Mouse (Mus musculus) embryonic fibroblast, embryonic 13.5 days (primary cell): ENCODE data around the gene Mphosph6. TPM values are rescaled to one million over a fixed set of nuclear protein-coding genes. Genes with fewer than 3 reads are reported as not detected.

Source experiments
- H3K27ac ChIP-seq: 2 replicates; pipeline ENCODE4 v1.5.1; 2012; ENCODE audit warnings: low read length, control low read depth, inconsistent platforms; ENCODE audit not compliant: insufficient read depth
- H3K4me1 ChIP-seq: 2 replicates; pipeline ENCODE4 v1.6.1; 2011; ENCODE audit warnings: low read length; ENCODE audit not compliant: control insufficient read depth, insufficient read depth
- H3K4me3 ChIP-seq: 2 replicates; pipeline ENCODE4 v1.5.1; 2011; ENCODE audit warnings: mild to moderate bottlenecking, control low read depth, low read length; ENCODE audit not compliant: insufficient read depth
- CTCF ChIP-seq: IDR thresholded peaks from 2 replicates; pipeline ENCODE4 v1.5.1; 2011; ENCODE audit warnings: mild to moderate bottlenecking, control low read depth, low read length, moderate library complexity, borderline replicate concordance; ENCODE audit not compliant: insufficient read depth
- POLR2A ChIP-seq: IDR thresholded peaks from 2 replicates; pipeline ENCODE4 v1.6.1; 2011; ENCODE audit warnings: low read depth, mild to moderate bottlenecking, control low read depth, low read length, moderate library complexity
- polyA plus RNA-seq: library from polyadenylated mRNA; stranded (reverse); fragments of >200 nt; gene quantifications from 2 replicates; pipeline ENCODE4 v1.2.4, GENCODE M21; 2011; ENCODE audit warnings: low read depth; ENCODE audit not compliant: missing spikeins, insufficient read length

Gene Mphosph6
- polyA plus RNA-seq, 1 experiment = 48.9 TPM

DNA sequence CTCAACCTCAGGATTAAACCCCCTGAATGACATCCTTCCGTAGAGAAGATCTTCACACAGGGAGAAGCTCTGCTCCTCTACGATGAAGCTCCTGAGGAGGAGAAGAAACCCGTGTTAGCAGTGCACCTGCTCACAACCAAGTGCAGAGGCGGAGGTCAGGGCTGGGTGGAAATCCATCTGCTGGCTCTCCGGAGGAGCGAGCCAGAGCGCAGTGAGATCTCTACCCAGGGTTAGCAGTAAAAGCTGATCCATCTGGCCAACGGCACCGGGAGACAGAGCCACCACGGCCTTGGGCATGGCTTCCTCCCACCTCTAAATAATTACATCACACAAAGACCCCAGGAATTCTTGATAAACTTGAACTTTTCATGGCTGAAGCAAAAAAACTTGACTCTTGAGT, 7.2 kb downstream of the Mphosph6 start:
- TF ChIP-seq CTCF (no peak), POLR2A (no peak)
- Histone ChIP-seq H3K4me1 (no peaks in the 10 kb centered on the region), H3K4me3 (no peak overlapping the region), H3K27ac (no peak overlapping the region)

DNA sequence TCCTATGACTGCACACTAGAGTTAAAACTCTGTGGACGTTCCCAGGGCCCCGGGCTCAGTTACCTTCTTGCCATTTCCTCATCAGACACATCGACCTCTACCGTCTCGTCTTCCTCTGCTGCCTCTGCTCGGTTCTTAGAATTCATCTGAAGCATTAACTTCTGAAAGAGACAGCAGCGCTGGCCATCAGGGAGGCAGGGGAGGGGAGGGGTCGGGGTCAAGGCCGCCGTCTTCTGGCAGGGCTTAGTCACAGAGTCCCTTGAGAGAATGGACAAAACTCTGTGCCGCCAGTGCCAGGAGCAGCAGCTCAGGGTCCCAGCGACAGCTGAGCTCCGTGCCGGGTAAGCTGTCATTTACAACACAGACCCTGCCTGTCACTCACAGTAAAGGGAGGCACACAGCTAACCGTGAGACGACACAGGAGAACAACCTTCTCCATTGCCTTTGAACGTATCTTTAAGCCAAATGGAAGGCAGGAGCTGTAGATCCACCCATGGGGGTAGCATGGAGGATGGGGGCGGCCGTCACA, 9.1 kb downstream of the Mphosph6 start:
- no peak overlapping the region for H3K27ac ChIP-seq
- no peak for TF ChIP-seq POLR2A
- no peak for TF ChIP-seq CTCF
- no peaks in the 10 kb centered on the region for H3K4me1 ChIP-seq

DNA sequence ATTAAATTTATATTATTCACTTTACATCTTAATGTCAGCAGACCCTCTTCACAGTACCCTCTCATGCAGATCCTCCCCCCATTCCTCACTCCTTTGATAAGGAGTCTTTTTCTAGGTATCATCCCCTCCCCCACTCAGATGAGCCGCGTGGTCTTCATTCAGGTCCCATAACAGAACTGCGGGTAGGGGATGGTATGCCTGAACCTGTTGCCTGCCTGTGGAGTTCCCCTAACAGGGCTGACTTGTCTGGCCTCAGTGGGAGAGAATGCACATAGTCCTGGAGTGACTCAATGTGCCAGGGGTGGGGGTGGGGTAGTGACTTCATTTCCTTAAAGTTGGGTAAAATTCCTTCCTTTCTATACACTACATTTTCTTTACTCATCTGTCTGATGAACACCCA, 15.3 kb downstream of the Mphosph6 start:
- no peaks in the 10 kb centered on the region for H3K4me1 ChIP-seq
- H3K27ac ChIP-seq = no peak overlapping the region
- no peak overlapping the region for H3K4me3 ChIP-seq
- TF ChIP-seq CTCF = no peak
- TF ChIP-seq POLR2A = no peak

More for the DNA sequence above, 9.1 kb downstream of the Mphosph6 start:
- no peak overlapping the region for H3K4me3 ChIP-seq

DNA sequence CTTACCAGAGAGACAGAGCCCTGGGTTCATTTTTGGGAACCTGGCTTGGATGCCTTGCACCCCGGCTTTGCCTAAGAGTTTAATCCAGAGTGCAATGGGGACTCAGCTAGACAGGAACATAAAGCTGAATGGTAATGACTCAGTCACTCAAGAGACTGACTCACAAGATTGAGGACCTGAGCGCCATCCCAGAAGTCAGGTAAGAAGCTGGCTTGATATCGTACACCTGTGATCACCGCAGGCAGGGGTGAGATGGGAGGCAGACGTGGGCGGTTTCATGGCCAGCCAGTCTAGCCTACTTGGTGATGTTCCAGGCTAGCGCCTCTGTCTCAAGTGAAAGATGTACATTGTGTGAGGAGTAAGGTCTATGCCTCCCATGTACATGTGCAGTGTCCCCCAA, 18.7 kb downstream of the Mphosph6 start:
- H3K27ac ChIP-seq = no peak overlapping the region
- H3K4me3 ChIP-seq = no peak overlapping the region
- H3K4me1 ChIP-seq = no peaks in the 10 kb centered on the region
- TF ChIP-seq POLR2A = no peak

DNA sequence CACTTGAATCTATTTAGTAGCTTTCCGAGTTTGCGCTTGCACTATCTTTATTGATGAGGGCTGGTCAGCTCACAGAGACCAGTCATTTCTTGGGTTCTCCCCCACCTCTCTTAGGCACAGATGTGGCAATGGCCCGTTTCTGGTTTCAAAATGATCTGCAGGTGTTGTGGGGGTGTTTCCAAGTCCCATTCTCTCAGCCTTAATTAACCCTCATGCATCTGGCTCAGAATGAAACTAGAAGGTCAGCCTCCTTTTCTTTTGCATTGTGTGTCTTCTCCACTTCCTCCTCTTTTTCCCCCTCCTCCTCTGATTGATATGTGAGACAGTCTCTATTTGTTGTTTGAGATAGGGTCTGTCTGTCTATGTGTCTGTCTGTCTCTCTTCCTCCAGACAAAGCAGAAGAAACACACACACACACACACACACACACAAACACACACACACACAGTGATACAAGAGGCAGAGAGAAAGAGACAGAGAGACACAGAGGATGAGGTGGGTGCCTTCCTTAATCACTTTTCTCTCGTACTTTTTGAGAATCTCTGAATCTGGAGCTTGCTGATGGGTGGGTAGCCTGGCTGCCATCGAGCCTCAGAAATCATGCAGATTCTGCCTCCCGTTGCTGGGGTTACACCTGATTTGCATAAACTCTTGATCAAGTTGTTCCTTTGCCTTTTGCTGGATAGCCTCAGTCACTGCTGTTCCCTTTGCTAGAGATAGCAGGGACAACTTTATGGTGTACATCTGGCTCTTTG, 20.2 kb downstream of the Mphosph6 start:
- no peak overlapping the region for H3K27ac ChIP-seq
- no peak for TF ChIP-seq CTCF
- no peak for TF ChIP-seq POLR2A
- no peaks in the 10 kb centered on the region for H3K4me1 ChIP-seq
- H3K4me3 ChIP-seq = no peak overlapping the region

DNA sequence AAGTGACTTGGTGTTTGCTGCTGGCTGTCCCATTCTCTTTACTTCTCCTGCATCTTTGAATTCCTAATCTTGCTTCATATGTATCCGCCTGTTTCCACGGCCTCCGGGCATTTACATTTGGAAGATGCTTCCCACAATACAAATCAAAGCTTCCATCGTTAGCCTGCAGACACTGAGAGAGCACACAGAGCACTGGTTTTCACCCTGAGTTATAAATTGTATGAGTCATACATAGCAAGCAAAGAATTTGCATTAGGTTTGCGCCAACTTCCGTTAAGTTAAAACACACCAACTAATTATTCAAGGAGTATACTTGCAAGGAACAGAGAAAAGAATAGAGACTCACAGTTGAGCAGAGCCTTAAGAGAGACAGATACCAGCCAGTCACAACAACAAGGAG, 22.4 kb downstream of the Mphosph6 start:
- TF ChIP-seq CTCF (no peak), POLR2A (no peak)
- no peaks in the 10 kb centered on the region for H3K4me1 ChIP-seq
- no peak overlapping the region for H3K27ac ChIP-seq
- H3K4me3 ChIP-seq = no peak overlapping the region

DNA sequence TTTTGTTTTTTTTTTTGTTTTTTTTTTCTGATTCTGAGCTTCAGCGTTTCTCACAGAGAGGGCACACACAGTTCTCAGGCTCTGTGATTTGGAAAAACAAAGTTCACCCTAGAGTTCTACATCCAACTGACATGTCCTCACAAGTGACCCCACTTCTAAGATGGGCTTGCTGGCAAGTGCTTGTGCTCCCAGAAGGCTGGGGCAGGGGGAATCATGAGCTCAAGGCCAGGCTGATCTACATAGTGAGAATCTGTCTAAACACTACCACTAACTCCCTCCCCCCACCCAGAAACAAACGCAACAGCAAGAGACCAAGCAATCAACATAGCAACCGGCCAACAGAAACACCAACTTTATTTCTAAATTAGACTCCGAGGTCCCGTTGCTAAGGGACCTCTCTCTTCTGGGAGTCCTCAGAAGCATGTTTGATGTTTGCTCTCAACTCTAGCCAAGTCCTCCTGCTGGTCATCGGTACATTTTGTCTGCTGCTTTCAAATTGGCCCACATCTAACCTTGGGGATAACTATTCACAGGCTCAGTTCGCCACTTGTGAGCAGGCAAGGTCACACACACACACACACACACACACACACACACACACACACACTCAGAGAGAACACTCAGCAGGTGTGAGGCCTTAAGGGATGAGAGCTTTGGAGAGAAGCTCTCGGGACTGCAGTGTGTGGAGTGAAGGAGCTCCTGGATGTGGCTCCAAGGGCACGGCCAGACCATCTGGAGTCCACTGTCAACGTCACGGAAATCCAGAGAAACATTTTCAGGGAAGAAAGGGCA, 23.0 kb downstream of the Mphosph6 start:
- H3K27ac ChIP-seq = no peak overlapping the region
- TF ChIP-seq POLR2A (no peak), CTCF (no peak)
- no peaks in the 10 kb centered on the region for H3K4me1 ChIP-seq
- no peak overlapping the region for H3K4me3 ChIP-seq

DNA sequence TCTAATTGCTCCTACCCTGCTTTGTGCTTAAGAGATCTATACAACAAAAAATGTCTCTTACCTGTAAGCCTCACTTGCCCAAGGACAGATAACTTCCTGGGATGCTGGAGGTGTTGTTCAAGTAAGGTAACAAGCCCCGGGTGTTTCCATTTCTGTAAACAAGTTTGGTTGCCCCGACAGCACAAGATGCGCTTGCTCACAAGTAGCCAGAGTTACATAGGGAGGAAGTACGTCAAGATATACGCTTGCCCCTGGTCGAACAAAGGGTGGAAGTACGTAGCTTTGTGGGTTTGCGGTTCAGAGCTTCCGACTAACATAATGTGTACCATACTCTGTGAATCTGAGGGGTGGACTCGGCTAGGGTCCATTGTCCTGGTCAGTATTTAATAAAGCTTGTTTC, 25.7 kb downstream of the Mphosph6 start:
- TF ChIP-seq POLR2A (no peak), CTCF (no peak)
- Histone ChIP-seq H3K27ac (no peak overlapping the region), H3K4me3 (no peak overlapping the region), H3K4me1 (no peaks in the 10 kb centered on the region)

DNA sequence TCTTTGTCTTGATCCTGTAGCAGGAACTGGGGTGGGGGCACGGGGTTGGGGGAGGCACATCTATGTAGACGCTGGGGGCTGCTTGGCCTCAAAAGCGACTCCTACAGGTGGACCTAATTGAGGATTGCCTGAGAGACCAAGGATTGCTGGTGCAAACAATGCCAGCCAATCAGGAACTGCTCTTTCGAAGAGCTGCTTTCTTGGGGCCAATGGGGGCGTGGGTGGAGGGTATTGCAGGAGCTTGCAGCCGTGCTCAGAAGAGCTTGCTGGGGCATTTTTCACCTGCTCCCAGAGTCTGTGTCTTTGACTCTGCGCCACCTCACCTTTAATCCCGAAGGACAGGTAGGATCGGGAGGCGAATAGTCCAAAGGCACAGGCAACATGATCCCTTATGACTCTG, 26.1 kb downstream of the Mphosph6 start:
- Histone ChIP-seq H3K4me1 (no peaks in the 10 kb centered on the region), H3K27ac (no peak overlapping the region), H3K4me3 (no peak overlapping the region)
- TF ChIP-seq POLR2A (no peak), CTCF (no peak)

DNA sequence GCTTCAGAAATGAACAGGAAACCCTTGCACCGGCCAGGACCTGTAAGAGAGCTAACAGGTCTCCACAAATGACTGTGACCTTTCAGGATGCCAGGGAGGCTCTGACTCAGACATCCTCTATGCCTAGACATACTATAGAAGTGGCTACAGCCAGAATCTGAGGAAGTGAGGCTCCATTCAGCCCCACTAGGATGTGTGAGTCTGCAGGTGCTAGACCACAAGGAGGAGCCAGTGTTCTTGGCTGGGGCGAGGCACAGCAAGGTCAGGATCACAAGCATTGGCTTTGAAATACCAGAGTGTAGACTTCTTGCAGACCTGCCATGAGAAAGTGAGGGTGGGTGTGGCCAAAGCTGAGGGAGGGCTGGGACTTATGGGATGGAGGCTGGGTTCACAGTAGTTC, 29.1 kb downstream of the Mphosph6 start:
- Histone ChIP-seq H3K27ac (no peak overlapping the region), H3K4me3 (no peak overlapping the region), H3K4me1 (no peaks in the 10 kb centered on the region)
- TF ChIP-seq POLR2A (no peak), CTCF (peak; percentile 38; the same call in 1 of the 2 replicates)

DNA sequence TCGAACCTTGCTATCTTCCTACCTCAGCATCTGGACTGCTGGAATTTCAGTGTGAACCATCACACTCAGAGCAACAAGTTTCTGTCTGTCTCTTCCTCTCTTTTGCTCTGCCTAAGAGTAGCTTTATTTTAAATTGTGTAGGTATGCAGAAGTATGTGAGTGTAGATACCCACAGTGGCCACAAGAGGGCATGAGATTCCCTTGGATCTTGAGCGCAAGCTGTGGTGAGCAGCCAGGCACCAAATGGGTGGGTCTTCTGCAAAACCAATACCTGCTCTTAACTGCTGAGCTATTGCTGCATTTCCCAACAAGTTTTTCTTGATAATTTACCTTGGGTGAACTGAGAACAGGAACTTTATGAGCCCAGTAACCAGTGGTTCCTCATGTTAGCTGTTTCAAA, 29.6 kb downstream of the Mphosph6 start:
- peak; percentile 62; the same call in 1 of the 2 replicates for TF ChIP-seq CTCF
- no peak for TF ChIP-seq POLR2A

More for the DNA sequence above, 29.6 kb downstream of the Mphosph6 start:
- H3K4me1 ChIP-seq = no peaks in the 10 kb centered on the region
- no peak overlapping the region for H3K27ac ChIP-seq
- no peak overlapping the region for H3K4me3 ChIP-seq
